ENCODE assay signal across 10 mouse cellular contexts in the genomic region with DNA sequence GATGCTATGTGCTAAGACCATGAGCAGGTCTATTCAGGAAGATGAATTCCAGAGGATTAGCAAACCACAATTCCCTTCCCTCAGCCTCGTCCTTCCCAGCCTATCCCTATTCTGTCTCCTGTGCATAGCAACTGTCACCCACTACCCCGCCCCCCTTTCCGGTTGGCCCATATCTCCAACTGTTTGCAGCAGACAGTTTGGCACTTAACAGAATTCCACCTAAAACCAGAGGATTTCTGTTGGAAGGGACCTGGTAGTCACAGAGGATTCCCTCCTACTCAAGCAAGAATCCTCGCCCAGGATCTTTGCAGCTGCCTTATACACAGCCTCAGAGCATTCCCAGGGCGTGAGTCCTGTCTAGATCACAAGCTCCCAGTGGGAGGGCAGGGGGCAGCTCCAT. TPM values are rescaled to one million over a fixed set of nuclear protein-coding genes. Genes with fewer than 3 reads are reported as not detected.
A peak's percentile ranks its signal among the peaks of the same experiment; 100 is the strongest.
DNase-seq lines count a peak whose midpoint lies in the region; ATAC-seq and TF ChIP-seq lines count a peak whose summit lies in the region.
"Had no signal": no experiment of that assay in that cellular context is flagged by ENCODE, and none has a peak within 500 bp of the region (broad histone marks: within the 10 kb centered on the region; RNA-seq: fewer than 3 reads in every experiment).

No protein-coding gene starts in this region.

- H3K9ac ChIP-seq in kidney, postnatal 0 days (ENCODE audit: low read depth, low read length): no peak overlapping the region
- H3K9ac ChIP-seq in hindbrain, embryonic 16.5 days (ENCODE audit: low read depth, low read length): no peak overlapping the region

- H3K79me3 ChIP-seq in C2C12 (ENCODE audit: low read depth): no peaks in the 10 kb centered on the region

- H3K4me3 ChIP-seq in kidney, postnatal 0 days (replicated peaks; ENCODE audit: low read depth, low read length): no peak overlapping the region
- no peak overlapping the region for H3K4me3 ChIP-seq in C2C12 (ENCODE audit: insufficient read depth, poor library complexity, severe bottlenecking)
- H3K4me3 ChIP-seq in midbrain, embryonic 10.5 days: no peak overlapping the region
- no peak overlapping the region for H3K4me3 ChIP-seq in hindbrain, embryonic 16.5 days (ENCODE audit: low read length)

- TF ChIP-seq CTCF in kidney, postnatal 0 days (IDR thresholded peaks at IDR 0.05; ENCODE audit: low read depth): no peak
- no peak for TF ChIP-seq CTCF in C2C12 (IDR thresholded peaks at IDR 0.05; ENCODE audit: control insufficient read depth, insufficient read depth, insufficient read length)

- H3K27me3 ChIP-seq in kidney, postnatal 0 days (ENCODE audit: insufficient read depth, low read length): no peaks in the 10 kb centered on the region
- no peaks in the 10 kb centered on the region for H3K27me3 ChIP-seq in C2C12 (ENCODE audit: control insufficient read depth, insufficient read depth, insufficient read length)
- no peaks in the 10 kb centered on the region for H3K27me3 ChIP-seq in midbrain, embryonic 10.5 days (ENCODE audit: low read depth, poor library complexity, severe bottlenecking)
- H3K27me3 ChIP-seq in hindbrain, embryonic 16.5 days (replicated peaks; ENCODE audit: control insufficient read depth, insufficient read depth, low read length): no peaks in the 10 kb centered on the region; the same call in 1 of the 2 replicates

- no peak overlapping the region for H3K4me2 ChIP-seq in kidney, postnatal 0 days (ENCODE audit: low read length)
- H3K4me2 ChIP-seq in hindbrain, embryonic 16.5 days (ENCODE audit: low read length): no peak overlapping the region

- H3ac ChIP-seq in C2C12 (ENCODE audit: control insufficient read depth, insufficient read length, low read depth): no peak overlapping the region

- H3K36me3 ChIP-seq in kidney, postnatal 0 days (ENCODE audit: insufficient read depth, low read length): no peaks in the 10 kb centered on the region
- H3K36me3 ChIP-seq in C2C12 (ENCODE audit: control insufficient read depth, insufficient read depth): no peaks in the 10 kb centered on the region
- H3K36me3 ChIP-seq in midbrain, embryonic 10.5 days: no peaks in the 10 kb centered on the region
- H3K36me3 ChIP-seq in hindbrain, embryonic 16.5 days (ENCODE audit: control insufficient read depth, insufficient read depth, low read length): no peaks in the 10 kb centered on the region

- peak; percentile 57 for DNase-seq in kidney, postnatal 0 days (ENCODE audit: low spot score)
- DNase-seq in kidney, adult 9 months: no peak
- peak; percentile 65 for DNase-seq in R1 (ENCODE audit: low read depth, low spot score)
- peak; percentile 62 to 77 for DNase-seq in kidney, postnatal 36 days
- no peak for DNase-seq in midbrain, embryonic 10.5 days (ENCODE audit: low spot score)
- no peak for DNase-seq in cerebellum, postnatal 10 days
- DNase-seq: midbrain, embryonic 14.5 days; thymus, adult 2 months had no signal

- H3K4me1 ChIP-seq in kidney, postnatal 0 days (replicated peaks; ENCODE audit: insufficient read depth, low read length): peaks cover 8% of the 10 kb centered on the region; the same call in 1 of the 2 replicates
- H3K4me1 ChIP-seq in midbrain, embryonic 10.5 days: peaks cover 14% of the 10 kb centered on the region
- no peaks in the 10 kb centered on the region for H3K4me1 ChIP-seq in hindbrain, embryonic 16.5 days (ENCODE audit: control insufficient read depth, insufficient read depth, low read depth, low read length)

- ATAC-seq in kidney, postnatal 0 days (replicated peaks; ENCODE audit: low FRiP score, low read depth): no peak
- no peak for ATAC-seq in hindbrain, embryonic 16.5 days

- no peak overlapping the region for H3K27ac ChIP-seq in kidney, postnatal 0 days
- no peak overlapping the region for H3K27ac ChIP-seq in midbrain, embryonic 10.5 days (replicated peaks)
- H3K27ac ChIP-seq in hindbrain, embryonic 16.5 days (ENCODE audit: low read depth, low read length): no peak overlapping the region

- WGBS in kidney, postnatal 0 days: 45% methylated on average over 5 of the region's 5 CpGs
- 46% methylated on average over 5 of the region's 5 CpGs for WGBS in midbrain, embryonic 10.5 days
- 49% methylated on average over 5 of the region's 5 CpGs for WGBS in hindbrain, embryonic 16.5 days

- no peaks in the 10 kb centered on the region for H3K79me2 ChIP-seq in C2C12 (ENCODE audit: control insufficient read depth, insufficient read depth)

- no peaks in the 10 kb centered on the region for H3K9me3 ChIP-seq in kidney, postnatal 0 days (replicated peaks; ENCODE audit: low read length)
- H3K9me3 ChIP-seq in midbrain, embryonic 10.5 days (replicated peaks): no peaks in the 10 kb centered on the region
- no peaks in the 10 kb centered on the region for H3K9me3 ChIP-seq in hindbrain, embryonic 16.5 days (ENCODE audit: control insufficient read depth, low read length)

TF ChIP-seq in C2C12, 6 proteins besides CTCF, POLR2A, EP300 and RAD21:
- no peak for TF ChIP-seq CEBPB (IDR thresholded peaks at IDR 0.05; ENCODE audit: low read depth)
- peak; percentile 60 for TF ChIP-seq MYOD1 (IDR thresholded peaks at IDR 0.05; ENCODE audit: control insufficient read depth, insufficient read length, low read depth)

RNA-seq across cellular contexts. Expression of gene Rnf181, which starts 4.4 kb away (rescaled TPM):
- 150 and 164 TPM in 2 replicates for polyA plus RNA-seq in kidney, postnatal 0 days (2015; fragmentation: Nextera tagmentation; extraction: Ambion mirVana)
- polyA plus RNA-seq in C2C12 (2012; fragmentation: generic; extraction: Trizol): 108 TPM
- polyA plus RNA-seq in midbrain, embryonic 10.5 days (2016; fragmentation: Nextera tagmentation; extraction: Ambion mirVana): 106 and 111 TPM in 2 replicates
- polyA plus RNA-seq in hindbrain, embryonic 16.5 days (2015; fragmentation: Nextera tagmentation; extraction: Ambion mirVana): 127 and 137 TPM in 2 replicates

RNA-seq across cellular contexts. Expression of gene Vamp5, which starts 9.1 kb away (rescaled TPM):
- polyA plus RNA-seq in kidney, postnatal 0 days (2015; fragmentation: Nextera tagmentation; extraction: Ambion mirVana): 45.6 and 50.1 TPM in 2 replicates
- polyA plus RNA-seq in C2C12 (2012; fragmentation: generic; extraction: Trizol): 91.3 TPM
- polyA plus RNA-seq in midbrain, embryonic 10.5 days (2016; fragmentation: Nextera tagmentation; extraction: Ambion mirVana): 12.0 and 12.9 TPM in 2 replicates
- polyA plus RNA-seq in hindbrain, embryonic 16.5 days (2015; fragmentation: Nextera tagmentation; extraction: Ambion mirVana): 16.2 and 20.1 TPM in 2 replicates

RNA-seq across cellular contexts. Expression of gene Tmem150a, which starts 15.9 kb away (rescaled TPM):
- polyA plus RNA-seq in kidney, postnatal 0 days (2015; fragmentation: Nextera tagmentation; extraction: Ambion mirVana): 50.5 and 50.6 TPM in 2 replicates
- polyA plus RNA-seq in C2C12 (2012; fragmentation: generic; extraction: Trizol): 25.2 TPM
- 5.6 and 6.7 TPM in 2 replicates for polyA plus RNA-seq in midbrain, embryonic 10.5 days (2016; fragmentation: Nextera tagmentation; extraction: Ambion mirVana)
- polyA plus RNA-seq in hindbrain, embryonic 16.5 days (2015; fragmentation: Nextera tagmentation; extraction: Ambion mirVana): 22.1 and 22.9 TPM in 2 replicates

RNA-seq across cellular contexts. Expression of gene Vamp8, which starts 19.4 kb away (rescaled TPM):
- polyA plus RNA-seq in kidney, postnatal 0 days (2015; fragmentation: Nextera tagmentation; extraction: Ambion mirVana): 228 and 241 TPM in 2 replicates
- 147 TPM for polyA plus RNA-seq in C2C12 (2012; fragmentation: generic; extraction: Trizol)
- 35.7 and 35.8 TPM in 2 replicates for polyA plus RNA-seq in midbrain, embryonic 10.5 days (2016; fragmentation: Nextera tagmentation; extraction: Ambion mirVana)
- 28.5 and 29.4 TPM in 2 replicates for polyA plus RNA-seq in hindbrain, embryonic 16.5 days (2015; fragmentation: Nextera tagmentation; extraction: Ambion mirVana)

RNA-seq across cellular contexts. Expression of gene 0610030E20Rik, which starts 24.0 kb away (rescaled TPM):
- 21.8 and 24.4 TPM in 2 replicates for polyA plus RNA-seq in kidney, postnatal 0 days (2015; fragmentation: Nextera tagmentation; extraction: Ambion mirVana)
- 5.2 TPM for polyA plus RNA-seq in C2C12 (2012; fragmentation: generic; extraction: Trizol)
- polyA plus RNA-seq in midbrain, embryonic 10.5 days (2016; fragmentation: Nextera tagmentation; extraction: Ambion mirVana): 28.9 and 29.6 TPM in 2 replicates
- 16.9 and 17.3 TPM in 2 replicates for polyA plus RNA-seq in hindbrain, embryonic 16.5 days (2015; fragmentation: Nextera tagmentation; extraction: Ambion mirVana)

Comparison
In these comparisons a context has a peak if more than half of its experiments do, and no peak if none do; other contexts are left out.
1. DNase-seq: peak in kidney, postnatal 0 days (single experiment), R1 (single experiment) and kidney, postnatal 36 days (2 of 2); none in kidney, adult 9 months (single experiment), midbrain, embryonic 10.5 days (single experiment) and cerebellum, postnatal 10 days (0 of 2).